Mouse (Mus musculus) spleen, postnatal 14 days (tissue): ENCODE measurements around the gene Slc1a1.

Source experiments
- DNase-seq, 2 experiments: peaks; one replicate each; pipeline ENCODE4 v3.0.0; 2021 to 2022; ENCODE audit warnings: low spot score in 2 of 2

Gene Slc1a1

GRCm38 (mm10) chr19:28834798-28835499 is at the start of gene Slc1a1:
Slc1a1 (plus strand) TSS chr19:28835049.
- DNase-seq = no peak

DNA sequence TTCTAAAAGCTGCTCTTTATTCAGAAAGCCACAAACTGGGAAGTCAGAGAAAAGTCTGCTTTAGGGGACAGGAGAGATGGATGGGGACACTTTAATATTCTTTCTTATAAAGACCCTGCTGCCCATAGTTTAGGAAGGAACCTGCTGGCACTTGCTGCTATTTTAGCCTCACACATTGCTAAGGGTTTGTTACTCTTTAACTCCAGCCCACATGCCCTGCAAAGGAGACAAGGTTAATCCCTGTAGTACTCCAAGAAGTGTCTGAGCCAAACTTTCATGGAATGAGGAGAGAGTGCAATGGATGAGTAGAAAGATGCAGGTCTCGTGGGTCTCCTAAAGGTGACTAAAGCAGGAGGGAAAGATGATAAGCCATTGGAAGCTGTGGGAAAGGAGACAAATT is 44.7 kb upstream of the Slc1a1 start:
- DNase-seq = no peak

GRCm38 (mm10) chr19:28793307-28793706 is 41.5 kb upstream of the Slc1a1 start:
- no peak for DNase-seq

DNA sequence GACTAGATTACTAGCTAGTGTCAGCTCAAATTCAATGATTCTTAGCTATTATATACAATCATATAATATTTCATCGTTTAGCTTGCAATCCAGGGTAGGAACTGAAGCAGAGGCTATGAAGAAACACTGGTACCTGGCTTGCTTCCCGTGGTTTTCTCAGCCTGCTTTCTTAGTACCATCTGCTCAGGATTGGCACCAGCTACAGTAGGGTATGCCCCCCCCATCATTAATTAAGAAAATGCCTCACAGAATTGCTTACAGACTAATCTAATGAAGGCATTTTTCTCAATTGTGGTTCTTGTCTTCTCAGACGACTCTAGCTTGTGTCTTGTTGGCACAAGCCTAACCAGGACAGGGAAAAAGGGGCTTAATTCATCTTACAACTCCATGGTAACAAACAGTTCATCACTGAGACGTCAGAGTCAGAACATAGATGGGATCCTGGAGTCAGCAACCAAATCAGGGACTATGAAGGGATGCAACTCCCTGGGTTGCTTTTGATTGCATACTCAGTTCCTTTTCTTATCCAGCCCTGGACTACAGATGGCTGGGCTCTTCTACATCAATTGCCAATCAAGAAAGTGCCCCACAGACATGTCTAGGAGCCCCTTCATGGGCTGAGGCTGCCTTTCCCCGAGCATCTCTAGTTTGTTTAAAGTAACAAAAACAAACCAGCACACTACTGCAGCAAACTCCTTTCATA is 38.6 kb upstream of the Slc1a1 start:
- no peak for DNase-seq

DNA sequence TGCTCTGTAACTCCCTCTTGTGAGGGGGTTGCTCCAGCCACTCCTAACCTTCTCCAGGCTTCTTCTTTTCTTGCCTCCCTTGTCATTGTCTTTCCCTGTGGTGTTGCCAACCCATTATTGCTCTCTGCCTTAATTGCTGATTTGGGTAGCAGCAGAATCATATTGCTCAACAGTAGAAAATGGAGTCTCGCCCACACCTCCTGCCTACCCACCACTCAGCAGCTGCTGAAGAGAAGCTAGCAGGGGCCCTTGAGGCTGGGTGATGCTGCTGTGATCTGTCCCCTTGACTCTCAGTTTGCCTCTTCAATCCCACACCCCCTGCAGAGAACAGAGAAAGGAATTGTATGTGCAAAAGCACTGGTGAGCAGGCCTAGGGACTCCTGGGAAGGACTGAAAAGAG is 37.9 kb upstream of the Slc1a1 start:
- DNase-seq = no peak

DNA sequence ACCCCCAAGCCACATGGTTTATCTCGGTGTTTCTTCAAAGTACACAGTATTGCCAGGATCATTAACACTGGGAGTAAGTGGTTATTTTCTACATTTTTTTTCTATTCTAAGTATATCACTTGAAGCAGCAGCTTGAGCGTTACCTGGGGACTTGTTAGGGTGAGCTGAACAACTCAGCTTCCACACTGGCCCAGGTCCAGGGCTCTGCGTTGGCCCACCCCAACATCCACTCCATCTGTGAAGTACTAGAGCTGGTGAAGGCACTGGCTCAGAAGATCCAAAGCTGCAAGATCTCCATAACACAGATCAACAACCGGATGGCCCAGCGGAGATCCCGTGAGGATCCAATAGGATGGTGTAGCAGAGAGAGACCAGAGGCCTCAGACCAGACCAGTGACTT is 37.2 kb upstream of the Slc1a1 start:
- DNase-seq = no peak

GRCm38 (mm10) chr19:28800448-28800847 is 34.4 kb upstream of the Slc1a1 start:
- DNase-seq = no peak

DNA sequence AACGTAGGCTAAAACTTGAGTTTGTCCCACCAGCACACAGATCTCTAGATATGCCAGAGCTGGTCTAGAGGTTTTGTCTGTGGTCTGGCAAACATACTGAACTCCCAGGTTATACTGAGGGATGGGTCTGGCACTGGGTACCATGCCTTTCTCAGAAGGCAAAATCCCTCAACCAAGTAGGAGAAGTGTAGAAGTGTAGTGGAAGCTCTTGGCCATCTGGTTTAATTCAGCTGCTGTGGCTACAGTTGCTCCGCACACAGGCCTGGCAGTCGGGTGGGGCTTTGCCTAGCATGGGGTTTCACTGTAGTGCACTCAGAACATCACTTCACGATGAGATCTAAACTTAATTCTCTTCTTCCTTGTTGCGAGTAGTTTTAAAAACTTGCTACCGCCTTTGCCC is 28.6 kb upstream of the Slc1a1 start:
- DNase-seq = no peak

GRCm38 (mm10) chr19:28806821-28807496 is 27.9 kb upstream of the Slc1a1 start:
- DNase-seq = no peak

DNA sequence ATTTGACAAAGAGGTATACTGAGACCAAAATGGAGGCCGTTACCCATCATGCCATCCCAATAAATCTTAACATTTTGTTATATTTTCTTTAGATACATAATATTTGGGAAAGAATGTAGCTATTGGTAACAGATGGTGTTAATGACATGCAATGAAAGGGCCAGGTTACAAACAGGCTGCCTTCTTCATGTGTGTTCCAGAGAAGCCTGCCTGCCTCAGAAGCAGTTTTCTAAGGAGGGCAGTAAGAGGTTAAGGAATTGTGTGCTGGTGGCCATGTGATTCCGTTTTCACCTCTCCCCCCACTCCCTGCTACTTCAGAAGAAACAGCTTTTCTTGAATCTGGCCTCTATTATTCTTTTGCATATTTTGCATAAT is 27.4 kb upstream of the Slc1a1 start:
- no peak for DNase-seq

DNA sequence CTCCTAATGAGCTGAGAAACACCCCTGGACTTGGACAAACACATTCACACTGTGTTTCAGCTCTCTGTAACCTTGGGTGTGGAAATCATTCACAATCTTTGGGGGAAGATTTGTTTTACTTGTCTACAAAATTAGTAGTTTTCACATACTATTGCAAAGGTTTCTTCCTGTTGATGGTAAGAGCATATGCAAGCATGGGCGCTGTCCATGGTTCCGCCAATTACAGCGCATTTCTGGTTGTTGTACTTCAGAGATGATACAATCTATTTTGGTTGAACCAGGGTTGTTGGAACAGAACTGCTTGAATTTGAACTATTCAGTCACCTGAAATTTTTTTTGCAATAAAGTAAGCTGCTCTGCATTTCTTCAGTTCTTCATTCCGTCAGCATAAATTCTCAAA is 16.6 kb upstream of the Slc1a1 start:
- no peak for DNase-seq

DNA sequence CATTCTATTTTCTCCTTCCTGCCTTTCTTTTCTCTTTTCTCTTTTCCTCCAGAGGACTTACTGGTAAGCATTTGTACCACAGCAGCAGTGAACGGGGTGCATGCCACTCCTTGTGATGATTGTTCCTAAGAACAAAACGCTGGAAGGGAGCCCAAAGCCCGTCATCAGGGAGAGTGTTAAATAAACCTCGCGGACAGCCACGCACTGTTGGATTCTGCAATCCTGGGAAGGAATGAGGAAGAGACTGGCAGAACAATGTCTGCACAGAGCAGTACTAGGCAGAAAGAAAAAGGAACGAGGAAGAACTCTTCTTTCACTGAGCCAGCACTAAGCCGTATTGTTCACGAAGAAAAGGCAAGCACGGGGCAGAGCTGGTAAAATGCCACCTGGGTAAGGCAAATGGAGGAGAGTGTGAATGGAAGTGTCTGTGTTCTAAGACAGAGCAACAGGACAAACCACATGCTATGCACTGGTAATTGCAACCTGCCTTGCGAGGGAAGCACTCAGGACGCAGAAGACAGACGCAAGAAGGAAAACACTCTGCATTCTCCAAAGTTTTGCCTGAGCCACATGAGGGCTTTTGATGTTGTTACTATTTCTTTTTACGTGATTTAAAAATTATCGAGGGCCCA is 7.0 kb upstream of the Slc1a1 start:
- DNase-seq = no peak

DNA sequence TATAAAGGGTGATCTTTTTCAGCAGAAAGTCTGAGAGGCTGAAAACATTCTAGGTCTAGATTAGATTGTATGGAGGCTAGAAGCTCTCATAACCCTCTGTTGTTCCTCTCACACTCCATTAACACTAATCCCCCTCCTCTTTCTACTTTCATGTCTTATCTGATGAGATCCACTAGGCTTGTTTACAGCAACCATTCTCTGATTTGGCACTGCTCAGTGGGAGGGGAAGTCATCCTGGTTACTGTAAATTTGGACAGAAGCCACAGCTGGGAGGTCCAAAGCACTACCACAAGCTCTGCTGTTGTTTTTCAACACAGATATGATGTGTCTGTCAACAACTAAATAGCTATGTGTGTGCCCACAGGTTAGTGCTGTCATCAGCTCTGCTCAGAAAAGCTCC is 3.5 kb upstream of the Slc1a1 start:
- no peak for DNase-seq

DNA sequence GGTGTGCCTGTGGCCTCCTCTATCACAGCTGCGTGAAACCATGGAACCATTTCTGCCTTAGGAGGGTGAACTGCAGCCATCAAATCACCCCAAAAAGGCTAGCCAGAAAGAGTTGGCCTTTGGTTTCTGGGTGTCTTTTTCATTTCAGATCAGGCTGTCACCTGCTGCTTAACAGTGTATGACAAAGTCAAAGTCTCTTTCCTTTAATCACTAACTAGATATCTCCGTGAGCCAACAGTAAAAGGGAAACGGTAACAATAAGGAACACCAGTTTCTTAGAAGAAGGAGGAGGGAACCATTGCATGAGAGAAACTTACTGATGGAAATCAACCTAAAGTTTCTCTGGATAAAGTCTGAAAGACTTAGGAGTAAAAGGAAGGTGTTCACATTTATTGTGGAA is 2.2 kb upstream of the Slc1a1 start:
- no peak for DNase-seq

DNA sequence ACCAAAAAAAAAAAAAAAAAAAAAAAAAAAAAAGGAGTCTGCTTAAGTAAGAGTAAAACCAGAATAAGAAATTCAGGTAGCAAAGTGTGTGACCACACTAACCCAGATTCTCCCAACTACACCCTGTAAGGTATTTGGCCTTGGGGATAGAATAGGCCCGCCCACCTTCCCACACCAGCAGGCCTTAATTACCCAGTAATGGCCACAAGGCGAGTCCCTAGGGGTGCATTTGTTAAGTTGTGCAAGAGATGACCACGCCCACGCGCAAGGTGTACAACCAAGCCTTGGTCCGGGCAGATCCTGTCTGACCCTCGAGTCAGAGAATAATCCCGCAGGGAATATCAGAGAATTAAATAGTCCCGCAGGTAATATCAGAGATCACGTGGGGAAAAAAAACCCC is 461 bp upstream of the Slc1a1 start:
- DNase-seq = no peak

DNA sequence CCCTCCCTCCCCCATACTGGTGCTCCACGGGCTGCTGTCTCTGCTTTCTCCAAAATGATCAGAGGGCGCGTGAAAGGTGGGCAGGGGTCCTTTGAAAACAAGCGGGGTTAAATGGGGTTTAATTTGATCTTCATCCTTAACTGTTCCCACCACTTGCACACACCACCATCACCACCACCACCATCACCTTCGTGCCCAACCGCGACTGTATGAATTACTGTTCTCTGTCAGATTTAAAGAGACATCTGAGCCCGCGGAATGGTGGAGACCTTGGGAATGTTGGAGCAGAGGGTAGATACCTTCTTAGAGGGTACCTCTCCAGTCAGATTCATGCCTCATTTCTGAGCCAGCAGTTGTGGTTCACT is 633 bp downstream of the Slc1a1 start:
- no peak for DNase-seq

DNA sequence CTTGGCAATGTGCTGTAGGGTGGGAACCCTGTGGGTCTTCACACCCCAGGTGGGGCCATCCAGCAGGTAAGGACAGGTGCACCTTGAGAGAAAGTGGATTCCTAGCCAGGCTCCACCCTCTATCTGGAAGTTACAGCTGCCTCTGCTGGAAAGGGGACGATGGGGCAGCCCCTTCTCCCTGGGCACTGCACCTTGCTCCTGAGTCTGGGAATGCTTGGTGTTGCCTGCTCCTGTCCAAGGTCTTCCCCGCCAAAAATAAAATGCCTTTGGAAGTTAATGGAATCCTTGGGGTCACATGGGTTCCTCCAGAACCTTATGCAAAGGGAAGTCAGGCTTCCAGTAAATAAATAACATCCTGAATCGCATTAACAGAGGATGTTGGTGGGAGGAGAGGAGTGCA is 1.3 kb downstream of the Slc1a1 start:
- no peak for DNase-seq

GRCm38 (mm10) chr19:28836651-28837410 is 2.0 kb downstream of the Slc1a1 start:
- DNase-seq = no peak

DNA sequence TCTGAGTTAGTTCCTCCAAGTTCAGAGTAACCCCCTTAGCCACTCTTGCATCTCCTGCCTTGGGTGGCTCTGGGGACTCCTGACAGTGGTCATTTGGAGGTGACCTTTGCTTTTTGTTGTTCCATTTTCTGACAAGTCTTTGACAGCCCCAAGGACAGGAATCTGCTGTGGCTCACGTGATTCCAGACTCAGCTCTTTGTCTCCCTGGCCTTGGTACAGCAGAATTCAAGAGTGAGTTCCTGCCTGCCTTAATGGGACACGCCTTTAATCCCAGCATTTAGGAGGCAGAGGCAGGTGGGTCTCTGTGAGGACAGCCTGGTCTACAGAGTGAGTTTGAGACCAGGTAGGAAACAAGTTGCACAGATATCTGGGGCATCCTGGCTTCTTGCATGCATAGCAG is 3.9 kb downstream of the Slc1a1 start:
- no peak for DNase-seq

DNA sequence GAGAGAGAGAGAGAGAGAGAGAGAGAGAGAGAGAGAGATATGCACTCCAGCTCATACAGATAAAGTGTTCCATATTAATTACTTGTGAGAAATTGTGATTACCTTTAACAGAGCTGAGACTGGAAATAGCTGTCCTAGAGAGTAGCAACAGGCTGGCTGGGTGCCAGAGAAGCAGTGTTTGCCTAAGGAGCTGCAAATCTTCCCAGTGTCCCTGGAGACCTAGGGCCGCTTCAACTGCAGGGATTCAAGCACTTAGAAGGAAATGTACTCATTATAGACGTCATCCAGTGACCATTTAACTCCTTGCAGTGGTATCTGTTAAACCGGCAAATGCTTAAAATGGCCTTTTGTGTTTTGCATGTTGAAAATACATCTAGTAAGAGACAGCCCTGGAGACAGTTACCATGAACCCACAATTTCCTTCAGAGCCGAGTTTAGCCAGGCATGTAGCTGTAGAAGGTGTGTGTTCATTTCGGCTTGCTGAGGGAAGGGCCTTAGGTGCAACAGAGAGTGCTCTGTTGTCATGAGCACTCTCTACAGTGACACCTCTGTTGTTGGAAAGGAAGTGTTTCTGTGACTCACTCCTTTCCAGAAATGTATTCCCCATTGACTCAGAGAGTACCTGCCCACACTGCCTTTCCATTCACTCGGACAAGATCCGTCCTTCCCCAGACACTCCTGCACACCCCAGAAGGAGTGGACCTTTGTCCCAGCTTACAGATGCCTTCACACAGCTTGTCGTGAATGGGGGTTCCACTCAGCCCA is 10.3 kb downstream of the Slc1a1 start:
- no peak for DNase-seq

- DNase-seq = no peak
Measured at GRCm38 (mm10) chr19:28850510-28850909, 15.7 kb downstream of the Slc1a1 start.
